Mouse (Mus musculus) stomach, postnatal 0 days (tissue): ENCODE results near the gene Cds1. TPM values are rescaled to one million over a fixed set of nuclear protein-coding genes. Genes with fewer than 3 reads are reported as not detected.

ENCODE experiments used
- ATAC-seq: fragments of 200-750 bp; cut with Nextera tagmentation; 2 replicates; pipeline ENCODE4 v1.8.0; 2017; ENCODE audit not compliant: low FRiP score, low TSS enrichment
- DNase-seq: peaks from one replicate; pipeline ENCODE4 v3.0.0-alpha.2; 2016; ENCODE audit warnings: low spot score
- H3K27ac ChIP-seq: fragments of 300-500 bp; sonication (generic); replicated peaks from 2 replicates; pipeline ENCODE4 v1.5.1; 2014; ENCODE audit warnings: mild to moderate bottlenecking, control low read depth
- H3K27me3 ChIP-seq: fragments of 300-500 bp; sonication (generic); 2 replicates; pipeline ENCODE4 v1.6.1; 2014; ENCODE audit warnings: low read length; ENCODE audit not compliant: control insufficient read depth, insufficient read depth
- H3K36me3 ChIP-seq: fragments of 300-500 bp; sonication (generic); 2 replicates; pipeline ENCODE4 v1.6.1; 2014; ENCODE audit warnings: low read length, mixed read lengths; ENCODE audit not compliant: control insufficient read depth, insufficient read depth
- H3K4me1 ChIP-seq: fragments of 300-500 bp; sonication (generic); replicated peaks from 2 replicates; pipeline ENCODE4 v1.6.1; 2014; ENCODE audit warnings: antibody characterized with exemption; ENCODE audit not compliant: control insufficient read depth, insufficient read depth
- H3K4me2 ChIP-seq: fragments of 300-500 bp; sonication (generic); replicated peaks from 2 replicates; pipeline ENCODE4 v1.6.1; 2014; ENCODE audit warnings: low read depth, mild to moderate bottlenecking, control low read depth, moderate library complexity
- H3K4me3 ChIP-seq: fragments of 300-500 bp; sonication (generic); 2 replicates; pipeline ENCODE4 v1.5.1; 2014; ENCODE audit warnings: low read depth, low read length, control low read depth
- H3K9ac ChIP-seq: fragments of 300-500 bp; sonication (generic); 2 replicates; pipeline ENCODE4 v1.6.1; 2014; ENCODE audit warnings: mild to moderate bottlenecking, low read length, control low read depth, mixed read lengths
- H3K9me3 ChIP-seq: fragments of 300-500 bp; sonication (generic); 2 replicates; pipeline ENCODE4 v1.6.1; 2016; ENCODE audit warnings: low read length; ENCODE audit not compliant: control insufficient read depth
- CTCF ChIP-seq: IDR thresholded peaks from 2 replicates; pipeline ENCODE4 v1.5.1; 2016; ENCODE audit warnings: antibody characterized with exemption, low read depth, mild to moderate bottlenecking, moderate library complexity
- EP300 ChIP-seq: optimal IDR thresholded peaks from 2 replicates; pipeline ENCODE3; 2016; ENCODE audit warnings: antibody characterized with exemption
- whole genome bisulfite sequencing: fragments of 180-500 bp; shearing (Covaris S2); extraction: QIAGEN DNeasy Blood & Tissue Kit; methylation state at CpG from one replicate; pipeline ENCODE4 v1.1.7; 2014; 5-methylcytosine and 5-hydroxymethylcytosine counted together
- polyA plus RNA-seq: library from polyadenylated mRNA; unstranded; fragments of >200 nt; fragmentation: Nextera tagmentation; extraction: Ambion mirVana; gene quantifications from 2 replicates; pipeline ENCODE4 v1.2.1, GENCODE M21; 2015

The Cds1 gene
- polyA plus RNA-seq, 1 experiment from 2014 or later: 18.0 TPM

- no peak for DNase-seq
Measured at GRCm38 (mm10) chr5:101855475-101855874, 90.5 kb downstream of the Cds1 start.

GRCm38 (mm10) chr5:101858891-101859436 lies 94.0 kb downstream of the Cds1 start:
- Histone ChIP-seq H3K36me3 (peaks cover 45% of the 10 kb centered on the region), H3K9ac (no peak overlapping the region), H3K4me2 (no peak overlapping the region), H3K4me1 (no peaks in the 10 kb centered on the region), H3K4me3 (no peak overlapping the region), H3K27me3 (no peaks in the 10 kb centered on the region), H3K9me3 (no peaks in the 10 kb centered on the region), H3K27ac (no peak overlapping the region)
- 91% methylated on average over 10 of the region's 10 CpGs for WGBS
- DNase-seq: no peak
- no peak for ATAC-seq
- no peak for TF ChIP-seq EP300
- TF ChIP-seq CTCF: no peak

More at GRCm38 (mm10) chr5:101855475-101855874, 90.5 kb downstream of the Cds1 start:
- peaks cover 52% of the 10 kb centered on the region for H3K36me3 ChIP-seq
- no peak overlapping the region for H3K4me3 ChIP-seq
- H3K4me2 ChIP-seq: no peak overlapping the region
- no peak overlapping the region for H3K9ac ChIP-seq
- no peak for ATAC-seq
- H3K27ac ChIP-seq: no peak overlapping the region
- H3K9me3 ChIP-seq: no peaks in the 10 kb centered on the region
- WGBS: 92% methylated on average over 16 of the region's 16 CpGs
- H3K4me1 ChIP-seq: no peaks in the 10 kb centered on the region
- H3K27me3 ChIP-seq: no peaks in the 10 kb centered on the region
- no peak for TF ChIP-seq CTCF
- TF ChIP-seq EP300: no peak

- H3K4me2 ChIP-seq: no peak overlapping the region
- WGBS: 88% methylated on average over 18 of the region's 18 CpGs
- DNase-seq (no peak), ATAC-seq (no peak)
- H3K27me3 ChIP-seq: no peaks in the 10 kb centered on the region
- H3K4me1 ChIP-seq: no peaks in the 10 kb centered on the region
- H3K4me3 ChIP-seq: no peak overlapping the region
- TF ChIP-seq EP300 (no peak), CTCF (no peak)
- H3K9me3 ChIP-seq: no peaks in the 10 kb centered on the region
- peaks cover 34% of the 10 kb centered on the region for H3K36me3 ChIP-seq
- no peak overlapping the region for H3K27ac ChIP-seq
- H3K9ac ChIP-seq: no peak overlapping the region
Measured at GRCm38 (mm10) chr5:101861786-101862571, 97.0 kb downstream of the Cds1 start.

GRCm38 (mm10) chr5:101862651-101863050 lies 97.7 kb downstream of the Cds1 start:
- Histone ChIP-seq H3K27me3 (no peaks in the 10 kb centered on the region), H3K4me1 (no peaks in the 10 kb centered on the region), H3K9ac (no peak overlapping the region), H3K36me3 (peaks cover 30% of the 10 kb centered on the region), H3K9me3 (no peaks in the 10 kb centered on the region), H3K4me2 (no peak overlapping the region), H3K4me3 (no peak overlapping the region), H3K27ac (no peak overlapping the region)
- TF ChIP-seq CTCF (peak; percentile 23; the same call in 1 of the 2 replicates), EP300 (no peak)
- DNase-seq (no peak), ATAC-seq (no peak)
- whole genome bisulfite sequencing: 84% methylated on average over 8 of the region's 8 CpGs

GRCm38 (mm10) chr5:101863946-101864345 lies 99.0 kb downstream of the Cds1 start:
- DNase-seq: no peak
- WGBS: 86% methylated on average over 6 of the region's 6 CpGs
- no peaks in the 10 kb centered on the region for H3K4me1 ChIP-seq
- no peaks in the 10 kb centered on the region for H3K27me3 ChIP-seq
- no peak overlapping the region for H3K9ac ChIP-seq
- H3K4me2 ChIP-seq: no peak overlapping the region
- TF ChIP-seq EP300: no peak
- TF ChIP-seq CTCF: no peak
- no peak overlapping the region for H3K4me3 ChIP-seq
- H3K36me3 ChIP-seq: peaks cover 32% of the 10 kb centered on the region
- no peaks in the 10 kb centered on the region for H3K9me3 ChIP-seq
- H3K27ac ChIP-seq: no peak overlapping the region
- no peak for ATAC-seq

DNA sequence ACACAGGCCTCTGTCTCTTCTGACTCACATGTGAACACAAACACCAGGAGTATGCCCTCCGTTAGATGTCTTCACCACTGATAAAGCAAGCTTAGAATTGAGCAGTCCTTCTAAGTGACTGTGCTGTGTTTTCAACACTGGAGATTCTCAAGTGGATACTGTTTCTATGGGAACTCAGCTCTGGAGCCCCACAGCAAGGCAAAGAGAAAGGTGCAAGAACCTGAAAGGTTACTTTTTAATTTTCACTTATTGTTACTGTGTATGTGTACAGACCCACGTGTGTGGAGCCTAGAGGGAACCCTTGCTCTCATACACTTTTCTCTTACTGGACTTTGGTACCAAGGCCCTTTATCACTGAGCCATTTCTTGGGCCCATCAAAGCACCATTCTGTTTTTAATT lies 101.8 kb downstream of the Cds1 start:
- Histone ChIP-seq H3K4me3 (no peak overlapping the region), H3K27me3 (no peaks in the 10 kb centered on the region), H3K36me3 (peaks cover 36% of the 10 kb centered on the region), H3K27ac (no peak overlapping the region), H3K4me1 (no peaks in the 10 kb centered on the region), H3K4me2 (no peak overlapping the region), H3K9me3 (no peaks in the 10 kb centered on the region), H3K9ac (no peak overlapping the region)
- WGBS: 55% methylated on average over 2 of the region's 2 CpGs
- no peak for ATAC-seq
- no peak for DNase-seq
- TF ChIP-seq CTCF (no peak), EP300 (no peak)

Other genes starting within 250 kb of the Cds1 start
- gene Nkx6-1, start 100.1 kb upstream of the Cds1 start, polyA plus RNA-seq: 1.6 and 2.8 TPM in 2 replicates